Mouse (Mus musculus) v-Abl transformed pro-B cells (cell line): ENCODE data around the gene Trim80.

Experiments
- in situ Hi-C, 2 experiments: fragments of 400-800 bp; cut with MboI; formaldehyde crosslinking; loops; one replicate each; pipeline ENCODE4 v1.15.1; 2025; ENCODE audit not compliant: unreplicated experiment in 2 of 2

Trim80 gene

GRCm38 (mm10) chr11:115457405-115457804 lies 17.1 kb downstream of the Trim80 start:
- in situ Hi-C loops = no loop called here

DNA sequence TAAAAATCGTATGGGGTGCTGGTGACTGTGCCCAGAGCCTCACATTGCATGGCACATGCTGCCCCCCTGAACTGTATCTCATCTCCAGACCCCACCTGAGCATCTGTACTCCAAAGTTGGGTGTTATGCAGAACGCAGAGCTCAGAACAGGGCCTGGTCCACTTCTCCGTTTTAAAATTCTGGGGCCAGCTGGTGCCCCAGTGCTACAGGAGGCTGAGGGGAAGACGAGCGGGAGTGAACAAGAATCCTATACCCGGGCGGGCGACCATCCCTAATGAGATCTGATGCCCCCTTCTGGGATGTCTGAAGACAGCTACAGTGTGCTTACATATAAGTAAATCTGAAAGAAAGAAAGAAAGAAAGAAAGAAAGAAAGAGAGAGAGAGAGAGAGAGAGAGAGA lies 20.6 kb downstream of the Trim80 start:
- in situ Hi-C loops = no loop called here

DNA sequence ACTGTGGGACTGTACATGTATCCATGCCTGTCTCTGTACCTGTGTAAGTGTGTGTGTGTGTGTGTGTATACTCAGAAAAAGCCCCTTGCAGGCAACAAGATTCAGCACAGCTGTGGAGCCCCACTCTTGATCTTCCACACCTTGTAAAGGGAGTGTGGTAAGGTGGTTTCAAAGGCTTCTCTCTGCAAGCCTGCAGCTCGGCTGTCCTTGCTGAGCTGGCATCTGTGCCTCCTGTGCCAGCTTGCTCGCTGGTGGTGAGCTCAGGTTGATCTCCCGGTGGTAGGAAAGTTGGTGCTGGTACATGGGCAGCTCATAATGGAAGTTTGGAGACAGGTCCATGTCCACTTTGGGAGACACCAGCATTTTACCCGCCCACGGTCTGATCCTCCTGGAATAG lies 21.5 kb downstream of the Trim80 start:
- in situ Hi-C loops = no loop called here

GRCm38 (mm10) chr11:115462243-115462891 lies 22.0 kb downstream of the Trim80 start, which contains the start of gene Slc16a5:
TSS of gene Slc16a5 (plus strand) at chr11:115462474.
- in situ Hi-C loops = no loop called here

GRCm38 (mm10) chr11:115463397-115463796 lies 23.1 kb downstream of the Trim80 start:
- in situ Hi-C loops = no loop called here

DNA sequence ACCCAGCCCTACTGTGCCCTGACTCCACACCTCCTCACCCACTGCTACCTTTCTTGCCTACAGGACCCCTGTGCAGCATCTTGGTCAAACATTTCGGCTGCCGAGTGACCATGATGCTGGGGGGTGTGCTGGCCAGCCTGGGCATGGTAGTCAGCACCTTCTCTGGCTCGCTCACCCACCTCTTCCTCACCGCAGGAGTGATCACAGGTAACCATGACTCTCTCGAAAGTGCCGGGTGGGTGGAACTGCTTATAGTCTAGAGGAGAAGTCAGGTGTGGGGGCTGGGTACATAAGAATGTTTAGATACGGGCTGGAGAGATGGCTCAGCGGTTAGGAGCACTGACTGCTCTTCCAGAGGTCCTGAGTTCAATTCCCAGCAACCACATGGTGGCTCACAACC lies 24.5 kb downstream of the Trim80 start:
- in situ Hi-C loops = no loop called here

DNA sequence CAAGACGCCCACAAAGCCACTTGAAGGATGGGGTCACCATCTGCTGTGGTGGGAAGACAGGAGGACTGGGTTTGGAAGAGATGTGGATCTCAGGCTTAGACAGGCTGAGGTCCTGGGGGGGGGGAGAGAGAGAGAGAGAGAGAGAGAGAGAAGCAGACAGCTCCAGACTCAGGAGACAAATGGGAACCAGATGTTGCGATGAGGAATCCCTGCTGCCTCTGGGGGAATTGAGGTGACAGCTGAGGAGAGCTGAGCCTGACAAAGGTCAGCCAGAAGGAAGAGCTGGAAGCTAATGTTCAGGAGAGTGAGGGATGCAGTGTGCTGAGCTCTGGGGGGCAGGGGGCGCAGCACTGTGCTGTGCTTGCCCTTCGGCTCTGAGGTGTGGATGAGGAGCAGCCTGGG lies 26.9 kb downstream of the Trim80 start:
- in situ Hi-C loops = no loop called here

- in situ Hi-C loops = loop anchor here (5.0 to 10.0 kb wide), 5 partner anchors 40 to 307 kb away; partner anchors contain the start of gene Slc9a3r1 (in 1 of the 2)
Measured at GRCm38 (mm10) chr11:115472183-115472582, 31.8 kb downstream of the Trim80 start.

DNA sequence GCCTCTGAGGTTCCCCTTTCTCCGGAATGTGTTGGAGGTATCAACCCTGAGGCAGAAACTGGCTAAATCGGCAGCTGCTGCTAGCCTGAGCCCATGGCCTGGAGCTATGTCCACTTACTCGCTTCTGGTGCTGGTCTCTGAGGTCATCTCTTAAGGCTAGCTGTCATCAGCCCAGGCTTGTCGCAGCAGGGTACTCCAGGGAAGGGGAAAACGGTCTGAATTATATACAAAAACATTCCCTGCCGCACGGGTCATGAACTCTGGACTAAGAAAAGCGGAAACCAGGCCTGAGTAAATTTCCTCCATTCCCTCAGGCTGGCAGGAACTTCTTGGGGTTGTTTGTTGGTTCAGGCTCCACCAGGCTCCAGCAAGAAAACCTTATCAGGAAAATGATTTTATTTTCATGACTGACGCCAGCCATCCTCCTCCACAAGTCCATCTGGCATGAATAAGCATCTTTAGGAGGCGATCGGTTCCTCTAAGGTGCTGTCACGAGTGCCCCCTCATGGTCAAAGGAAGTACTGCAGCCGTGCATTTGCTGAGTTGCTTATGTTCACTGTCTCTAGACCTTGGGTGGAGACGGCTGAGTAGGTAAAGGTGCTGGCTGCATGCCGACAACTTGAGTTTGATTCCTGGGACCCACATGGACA lies 33.4 kb downstream of the Trim80 start:
- in situ Hi-C loops = loop anchor here (5.0 to 10.0 kb wide), 5 partner anchors 41 to 309 kb away; partner anchors contain the start of gene Slc9a3r1 (in 1 of the 2)

GRCm38 (mm10) chr11:115475025-115475757 lies 34.8 kb downstream of the Trim80 start, which contains the start of gene Armc7:
TSS of gene Armc7 (plus strand) at chr11:115475667.
- in situ Hi-C loops = loop anchor here in 1 of 2 experiments (10.0 kb wide), 1 partner anchor 310 kb away; the partner anchor contains the start of gene Slc9a3r1

DNA sequence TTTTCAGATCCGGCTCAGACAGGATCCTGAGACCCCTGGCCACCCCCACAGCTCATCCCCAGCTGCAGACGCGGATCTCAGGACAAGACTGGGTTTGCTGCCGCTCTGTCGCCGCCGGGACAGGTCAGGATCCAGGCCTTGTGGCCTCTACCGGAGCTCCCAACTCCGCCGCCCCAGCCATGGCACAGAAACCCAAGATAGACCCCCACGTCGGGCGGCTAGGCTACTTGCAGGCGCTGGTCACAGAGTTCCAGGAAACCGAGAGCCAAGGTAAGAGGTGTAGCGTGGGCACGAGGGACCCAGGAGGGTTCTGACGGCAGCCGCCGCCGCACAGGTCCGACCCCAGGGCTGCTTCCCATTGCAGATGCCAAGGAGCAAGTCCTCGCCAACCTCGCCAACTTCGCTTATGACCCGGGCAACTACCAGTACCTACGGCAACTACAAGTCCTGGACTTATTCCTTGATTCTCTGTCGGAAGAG lies 35.5 kb downstream of the Trim80 start:
- in situ Hi-C loops = loop anchor here in 1 of 2 experiments (10.0 kb wide), 1 partner anchor 311 kb away; the partner anchor contains the start of gene Slc9a3r1

- in situ Hi-C loops = loop anchor here in 1 of 2 experiments (10.0 kb wide), 1 partner anchor 312 kb away; the partner anchor contains the start of gene Slc9a3r1
Measured at GRCm38 (mm10) chr11:115476630-115477029, 36.3 kb downstream of the Trim80 start.

DNA sequence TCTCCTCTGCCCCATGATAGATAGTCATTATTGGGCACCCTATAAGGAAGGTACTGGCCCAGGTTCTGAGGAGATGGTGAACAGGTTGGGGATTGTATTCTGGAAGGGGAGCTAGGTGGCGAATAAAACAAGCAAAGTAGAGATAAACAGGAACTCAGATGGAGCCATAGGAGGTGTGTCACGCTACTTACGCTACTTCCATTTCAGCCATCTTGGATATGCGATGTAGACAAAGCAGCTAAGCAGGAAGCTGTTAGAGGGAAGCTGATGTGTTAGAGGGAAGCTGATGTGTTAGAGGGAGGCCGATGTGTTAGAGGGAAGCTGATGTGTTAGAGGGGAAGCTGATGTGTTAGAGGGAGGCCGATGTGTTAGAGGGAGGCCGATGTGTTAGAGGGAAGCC lies 37.0 kb downstream of the Trim80 start:
- in situ Hi-C loops = loop anchor here in 1 of 2 experiments (10.0 kb wide), 1 partner anchor 313 kb away; the partner anchor contains the start of gene Slc9a3r1

GRCm38 (mm10) chr11:115478296-115478938 lies 38.1 kb downstream of the Trim80 start:
- in situ Hi-C loops = loop anchor here in 1 of 2 experiments (10.0 kb wide), 1 partner anchor 314 kb away; the partner anchor contains the start of gene Slc9a3r1

- in situ Hi-C loops = loop anchor here (5.0 to 10.0 kb wide), 4 partner anchors 53 to 331 kb away; partner anchors contain the start of genes Caskin2 (in 2 of the 2), Tsen54 (in 2 of the 2), Mif4gd (in 1 of the 2) and Sumo2 (in 1 of the 2)
Measured at GRCm38 (mm10) chr11:115481553-115482259, 41.4 kb downstream of the Trim80 start.

DNA sequence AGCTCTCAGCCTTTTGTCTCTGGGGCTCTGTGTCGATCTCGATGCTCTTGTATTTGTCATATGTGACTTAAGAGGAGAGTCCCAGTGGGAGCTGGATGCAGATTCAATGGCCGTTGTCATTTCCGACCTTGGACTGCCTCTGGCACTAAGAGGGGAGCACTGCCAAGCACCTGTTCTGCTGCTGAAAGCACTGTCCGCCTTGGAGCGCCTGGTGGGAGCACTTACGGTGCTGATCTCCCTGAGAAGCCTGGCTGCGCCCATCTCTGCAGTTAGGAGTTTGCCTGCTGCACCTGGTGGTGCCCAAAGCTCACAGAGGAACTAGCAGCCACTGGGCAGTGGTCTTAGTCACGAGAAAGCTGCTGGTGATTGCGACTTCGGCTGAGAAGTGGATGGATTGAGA lies 42.9 kb downstream of the Trim80 start:
- in situ Hi-C loops = loop anchor here (5.0 to 10.0 kb wide), 4 partner anchors 52 to 329 kb away; partner anchors contain the start of genes Caskin2 (in 2 of the 2), Tsen54 (in 2 of the 2), Mif4gd (in 1 of the 2) and Sumo2 (in 1 of the 2)

- in situ Hi-C loops = loop anchor here (5.0 to 10.0 kb wide), 4 partner anchors 51 to 329 kb away; partner anchors contain the start of genes Caskin2 (in 2 of the 2), Tsen54 (in 2 of the 2), Mif4gd (in 1 of the 2) and Sumo2 (in 1 of the 2)
Measured at GRCm38 (mm10) chr11:115483726-115484125, 43.4 kb downstream of the Trim80 start.

- in situ Hi-C loops = loop anchor here (5.0 to 10.0 kb wide), 3 partner anchors 50 to 127 kb away; partner anchors contain the start of genes Sumo2 (in 2 of the 2) and Mif4gd (in 1 of the 2)
Measured at GRCm38 (mm10) chr11:115485155-115485554, 44.8 kb downstream of the Trim80 start.
